Mouse (Mus musculus): Measurements from ENCODE around the gene Psmd13. TPM values are rescaled to one million over a fixed set of nuclear protein-coding genes. Genes with fewer than 3 reads are reported as not detected.

Gene Psmd13
- polyA plus RNA-seq, 1 experiment from 2014 or later, result 246 TPM

- WGBS, result 3% methylated on average over 6 of the region's 8 CpGs
- H3K27ac ChIP-seq (ENCODE audit: low read length), result peak overlapping the region; percentile 25; the same call in 1 of the 2 replicates
- H3K27me3 ChIP-seq (ENCODE audit: insufficient read depth, low read length), result no peaks in the 10 kb centered on the region; the same call in 1 of the 2 replicates
- H3K36me3 ChIP-seq (ENCODE audit: insufficient read depth, low read length), result no peaks in the 10 kb centered on the region
- peak; percentile 43 for ATAC-seq (ENCODE audit: low FRiP score, low TSS enrichment)
- H3K4me1 ChIP-seq (ENCODE audit: insufficient read depth, low read length), result peaks cover 26% of the 10 kb centered on the region; the same call in 1 of the 2 replicates
- H3K4me2 ChIP-seq (replicated peaks; ENCODE audit: low read depth, low read length), result peak overlapping the region; percentile 35
- peak overlapping the region; percentile 35; the same call in 1 of the 2 replicates for H3K9ac ChIP-seq (replicated peaks; ENCODE audit: low read length)
- no peaks in the 10 kb centered on the region for H3K9me3 ChIP-seq (ENCODE audit: low read length)
- no peak overlapping the region; the same call in 1 of the 2 replicates for H3K4me3 ChIP-seq (ENCODE audit: low read length)
Measured at GRCm38 (mm10) chr7:140939669-140940171, 58.0 kb downstream of the Psmd13 start.

DNA sequence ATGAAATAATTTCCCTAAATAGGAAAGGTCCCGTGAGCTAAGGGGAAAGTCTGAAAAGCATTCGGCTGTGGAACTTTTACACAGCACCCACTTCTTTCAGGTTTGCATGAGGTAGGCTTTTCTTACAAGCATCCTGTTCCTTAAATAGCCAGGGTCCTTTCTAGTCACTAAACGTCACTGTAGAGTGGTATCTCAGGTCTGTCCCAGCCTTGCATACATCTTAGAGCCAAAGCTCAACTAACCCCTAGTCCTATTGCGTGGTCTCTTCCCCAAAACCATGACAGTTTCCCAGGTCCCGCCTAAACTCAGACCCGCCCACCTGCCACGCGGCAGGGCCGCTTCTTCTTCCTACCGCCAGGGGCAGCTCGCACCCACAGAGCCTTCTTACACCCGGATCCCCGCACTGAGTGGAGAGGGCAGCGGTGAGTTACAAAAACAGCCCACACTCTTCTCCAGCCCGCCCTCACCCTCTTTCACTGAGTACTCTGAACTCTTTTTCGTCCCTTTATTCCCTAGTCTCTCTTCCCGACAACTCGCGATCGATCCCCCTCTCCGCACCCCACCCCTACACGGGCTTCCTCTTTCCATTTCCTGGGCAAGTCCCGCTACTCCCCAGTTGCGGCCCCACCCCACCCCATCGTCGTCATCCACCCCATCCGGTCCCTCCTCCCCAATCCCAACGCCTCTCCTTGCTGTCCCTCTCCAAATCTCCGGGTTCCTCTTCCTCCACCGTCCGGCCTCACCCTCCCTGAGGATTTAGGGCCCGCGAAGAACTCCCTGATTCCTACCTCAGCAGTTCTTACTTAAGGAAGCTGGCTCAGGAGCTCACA, 59.7 kb downstream of the Psmd13 start, which contains the start of gene Pgghg:
Gene Pgghg (plus strand): TSS at position 170 of the 830 bp plus-strand sequence.
- Histone ChIP-seq H3K9me3 (ENCODE audit: low read length) (no peaks in the 10 kb centered on the region), H3K4me3 (ENCODE audit: low read length) (peak within 1 kb of the TSS; percentile 61), H3K36me3 (ENCODE audit: insufficient read depth, low read length) (peaks cover 4% of the 10 kb centered on the region; the same call in 1 of the 2 replicates), H3K4me2 (replicated peaks; ENCODE audit: low read depth, low read length) (peak within 1 kb of the TSS; percentile 75), H3K9ac (replicated peaks; ENCODE audit: low read length) (peak within 1 kb of the TSS; percentile 80), H3K27ac (ENCODE audit: low read length) (peak within 1 kb of the TSS; percentile 83), H3K27me3 (ENCODE audit: insufficient read depth, low read length) (no peaks in the 10 kb centered on the region; the same call in 1 of the 2 replicates), H3K4me1 (ENCODE audit: insufficient read depth, low read length) (peaks cover 26% of the 10 kb centered on the region; the same call in 1 of the 2 replicates)
- ATAC-seq (ENCODE audit: low FRiP score, low TSS enrichment), result peak; percentile 87
- 2% methylated on average over 33 of the region's 33 CpGs for WGBS

DNA sequence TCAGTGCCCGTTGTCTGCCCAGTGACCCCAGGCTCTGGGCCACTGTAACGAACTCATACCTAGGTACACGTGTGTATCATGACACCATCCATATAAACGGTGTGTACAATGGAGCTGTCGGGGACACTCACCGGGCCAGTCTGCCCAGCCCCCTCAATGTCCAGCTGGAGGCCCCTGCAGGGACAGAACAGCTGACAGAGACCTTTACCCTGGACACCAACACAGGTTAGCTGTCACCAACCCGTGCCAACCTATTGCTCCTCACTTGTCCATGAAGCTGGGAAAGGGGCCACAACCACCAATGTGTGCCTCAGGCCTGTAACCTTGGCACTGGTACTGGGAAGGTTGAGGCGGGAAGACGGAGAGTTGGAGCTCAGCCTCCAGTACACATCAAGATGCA, 60.6 kb downstream of the Psmd13 start:
- Histone ChIP-seq H3K4me2 (replicated peaks; ENCODE audit: low read depth, low read length) (peak overlapping the region; percentile 75), H3K9me3 (ENCODE audit: low read length) (no peaks in the 10 kb centered on the region), H3K9ac (replicated peaks; ENCODE audit: low read length) (peak overlapping the region; percentile 80), H3K36me3 (ENCODE audit: insufficient read depth, low read length) (peaks cover 10% of the 10 kb centered on the region; the same call in 1 of the 2 replicates), H3K27me3 (ENCODE audit: insufficient read depth, low read length) (no peaks in the 10 kb centered on the region), H3K27ac (ENCODE audit: low read length) (peak overlapping the region; percentile 83), H3K4me3 (ENCODE audit: low read length) (peak overlapping the region; percentile 61), H3K4me1 (ENCODE audit: insufficient read depth, low read length) (peaks cover 26% of the 10 kb centered on the region; the same call in 1 of the 2 replicates)
- ATAC-seq (ENCODE audit: low FRiP score, low TSS enrichment), result 0 out of 2 replicates have a peak, but pooled peaks have one; percentile 7
- 48% methylated on average over 9 of the region's 9 CpGs for WGBS

DNA sequence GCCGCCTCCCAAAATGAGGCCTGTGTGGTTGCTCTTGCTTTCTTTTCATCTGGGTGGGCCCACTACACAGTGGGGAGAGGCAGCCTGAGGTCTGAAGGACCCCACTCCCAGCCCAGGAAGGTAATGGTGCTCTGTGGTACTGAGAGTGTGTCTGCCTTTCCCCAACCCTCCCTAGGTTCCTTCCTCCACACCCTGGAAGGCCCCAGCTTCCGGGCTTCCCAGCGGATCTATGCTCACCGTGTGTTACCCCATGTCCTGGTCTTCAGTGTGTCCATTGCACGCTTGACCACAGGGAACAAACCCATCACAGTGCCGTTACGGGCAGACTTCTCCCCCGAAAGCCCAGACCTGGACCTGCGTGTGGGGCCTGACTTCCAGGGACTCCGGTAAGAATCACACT, 61.0 kb downstream of the Psmd13 start:
- WGBS, result 89% methylated on average over 10 of the region's 10 CpGs
- Histone ChIP-seq H3K4me3 (ENCODE audit: low read length) (no peak overlapping the region), H3K27ac (ENCODE audit: low read length) (no peak overlapping the region), H3K27me3 (ENCODE audit: insufficient read depth, low read length) (no peaks in the 10 kb centered on the region), H3K9me3 (ENCODE audit: low read length) (no peaks in the 10 kb centered on the region), H3K4me1 (ENCODE audit: insufficient read depth, low read length) (peaks cover 26% of the 10 kb centered on the region; the same call in 1 of the 2 replicates), H3K36me3 (ENCODE audit: insufficient read depth, low read length) (peaks cover 14% of the 10 kb centered on the region), H3K9ac (replicated peaks; ENCODE audit: low read length) (no peak overlapping the region), H3K4me2 (replicated peaks; ENCODE audit: low read depth, low read length) (no peak overlapping the region)
- ATAC-seq (ENCODE audit: low FRiP score, low TSS enrichment), result no peak

DNA sequence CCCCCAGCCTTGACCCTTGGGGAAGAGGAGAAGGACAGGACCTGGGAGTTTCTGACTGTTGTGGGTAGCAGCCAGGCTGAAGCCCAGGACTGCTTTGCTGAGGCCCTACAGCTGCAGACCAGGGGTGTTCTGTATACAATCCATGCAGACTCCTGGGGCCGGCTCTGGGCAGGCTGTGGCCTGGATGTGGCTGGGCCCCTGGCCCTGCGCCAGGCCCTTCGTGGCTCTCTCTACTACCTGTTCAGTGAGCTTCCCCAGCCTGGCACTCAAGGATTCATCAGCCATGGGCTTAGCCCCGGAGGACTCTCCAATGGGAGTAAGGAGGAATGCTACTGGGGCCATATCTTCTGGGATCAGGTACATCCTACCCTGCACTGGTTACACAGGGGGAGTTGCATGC, 61.6 kb downstream of the Psmd13 start:
- H3K9ac ChIP-seq (replicated peaks; ENCODE audit: low read length), result no peak overlapping the region
- H3K4me2 ChIP-seq (replicated peaks; ENCODE audit: low read depth, low read length), result no peak overlapping the region
- H3K27ac ChIP-seq (ENCODE audit: low read length), result no peak overlapping the region
- 81% methylated on average over 4 of the region's 4 CpGs for WGBS
- H3K4me1 ChIP-seq (ENCODE audit: insufficient read depth, low read length), result peaks cover 26% of the 10 kb centered on the region; the same call in 1 of the 2 replicates
- no peak for ATAC-seq (ENCODE audit: low FRiP score, low TSS enrichment)
- no peak overlapping the region for H3K4me3 ChIP-seq (ENCODE audit: low read length)
- no peaks in the 10 kb centered on the region for H3K27me3 ChIP-seq (ENCODE audit: insufficient read depth, low read length)
- no peaks in the 10 kb centered on the region for H3K9me3 ChIP-seq (ENCODE audit: low read length)
- peaks cover 18% of the 10 kb centered on the region for H3K36me3 ChIP-seq (ENCODE audit: insufficient read depth, low read length)

DNA sequence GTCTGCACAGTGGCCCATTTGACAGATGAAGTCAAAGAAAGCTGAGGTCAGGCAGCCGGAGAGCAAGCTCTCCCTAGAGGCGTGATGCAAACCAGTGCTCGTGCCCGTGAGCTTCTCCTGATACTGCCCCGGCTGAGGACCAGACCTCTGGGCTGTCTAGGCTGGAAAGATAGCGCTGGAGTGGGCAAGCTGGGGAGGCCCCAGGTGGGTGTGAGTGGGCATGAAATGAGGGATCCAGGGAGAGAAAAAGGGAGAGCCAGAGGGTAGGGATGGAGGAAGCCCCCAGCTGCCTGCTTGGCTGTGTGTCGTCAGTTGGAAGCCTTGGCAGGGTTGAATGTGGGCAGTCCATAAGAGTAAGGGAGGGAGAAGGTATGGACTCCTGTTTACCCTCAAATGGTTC, 62.5 kb downstream of the Psmd13 start:
- H3K9ac ChIP-seq (replicated peaks; ENCODE audit: low read length), result no peak overlapping the region
- WGBS, result 92% methylated on average over 7 of the region's 7 CpGs
- ATAC-seq (ENCODE audit: low FRiP score, low TSS enrichment), result no peak
- peaks cover 27% of the 10 kb centered on the region for H3K36me3 ChIP-seq (ENCODE audit: insufficient read depth, low read length)
- H3K4me1 ChIP-seq (ENCODE audit: insufficient read depth, low read length), result peaks cover 24% of the 10 kb centered on the region; the same call in 1 of the 2 replicates
- H3K4me2 ChIP-seq (replicated peaks; ENCODE audit: low read depth, low read length), result no peak overlapping the region
- H3K4me3 ChIP-seq (ENCODE audit: low read length), result no peak overlapping the region
- no peak overlapping the region for H3K27ac ChIP-seq (ENCODE audit: low read length)
- H3K27me3 ChIP-seq (ENCODE audit: insufficient read depth, low read length), result no peaks in the 10 kb centered on the region
- no peaks in the 10 kb centered on the region for H3K9me3 ChIP-seq (ENCODE audit: low read length)

DNA sequence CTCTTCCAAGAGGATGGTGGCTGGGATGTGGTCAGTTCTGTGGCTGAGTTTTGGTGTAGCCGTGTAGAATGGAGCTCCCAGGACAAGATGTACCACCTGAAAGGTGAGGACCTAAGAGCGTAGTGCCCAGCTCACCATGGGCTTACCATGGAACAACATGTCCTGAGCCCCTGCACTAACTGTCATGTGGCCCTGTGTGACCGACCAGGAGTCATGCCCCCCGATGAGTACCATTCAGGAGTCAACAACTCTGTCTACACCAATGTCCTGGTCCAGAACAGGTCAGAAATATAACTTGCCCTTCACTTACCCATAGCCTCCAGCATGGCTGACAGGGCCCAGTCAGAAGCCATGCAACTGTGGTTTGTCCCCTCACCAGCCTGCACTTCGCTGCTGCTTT, 63.5 kb downstream of the Psmd13 start:
- H3K36me3 ChIP-seq (ENCODE audit: insufficient read depth, low read length), result peaks cover 34% of the 10 kb centered on the region
- WGBS, result 92% methylated on average over 5 of the region's 5 CpGs

DNA sequence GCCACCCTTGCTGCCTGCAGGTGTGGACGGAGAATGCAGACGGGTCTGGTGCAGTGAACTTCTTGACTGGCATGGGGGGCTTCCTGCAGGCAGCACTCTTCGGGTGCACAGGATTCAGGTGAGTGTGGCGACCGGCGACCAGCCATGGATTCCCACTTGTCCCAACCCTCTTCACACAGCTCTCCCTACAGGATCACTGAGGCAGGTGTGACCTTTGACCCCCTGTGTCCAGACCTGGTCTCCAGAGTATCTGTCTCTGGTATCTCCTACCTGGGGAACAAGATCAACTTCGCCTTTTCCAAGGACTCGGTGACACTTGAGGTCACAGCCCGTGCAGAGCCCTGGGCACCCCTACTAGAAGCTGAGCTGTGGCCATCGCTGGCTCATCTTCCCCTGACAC, 64.5 kb downstream of the Psmd13 start:
- Histone ChIP-seq H3K9ac (replicated peaks; ENCODE audit: low read length) (no peak overlapping the region), H3K27ac (ENCODE audit: low read length) (no peak overlapping the region), H3K27me3 (ENCODE audit: insufficient read depth, low read length) (no peaks in the 10 kb centered on the region), H3K4me1 (ENCODE audit: insufficient read depth, low read length) (peaks cover 27% of the 10 kb centered on the region), H3K4me2 (replicated peaks; ENCODE audit: low read depth, low read length) (no peak overlapping the region), H3K9me3 (ENCODE audit: low read length) (no peaks in the 10 kb centered on the region), H3K4me3 (ENCODE audit: low read length) (no peak overlapping the region), H3K36me3 (ENCODE audit: insufficient read depth, low read length) (peaks cover 34% of the 10 kb centered on the region)
- WGBS, result 92% methylated on average over 10 of the region's 10 CpGs
- no peak for ATAC-seq (ENCODE audit: low FRiP score, low TSS enrichment)

More for the DNA sequence above, 63.5 kb downstream of the Psmd13 start:
- peaks cover 21% of the 10 kb centered on the region for H3K4me1 ChIP-seq (ENCODE audit: insufficient read depth, low read length)
- no peak for ATAC-seq (ENCODE audit: low FRiP score, low TSS enrichment)
- H3K27ac ChIP-seq (ENCODE audit: low read length), result no peak overlapping the region
- no peak overlapping the region for H3K4me2 ChIP-seq (replicated peaks; ENCODE audit: low read depth, low read length)
- no peak overlapping the region for H3K9ac ChIP-seq (replicated peaks; ENCODE audit: low read length)
- no peaks in the 10 kb centered on the region for H3K27me3 ChIP-seq (ENCODE audit: insufficient read depth, low read length)
- H3K4me3 ChIP-seq (ENCODE audit: low read length), result no peak overlapping the region
- H3K9me3 ChIP-seq (ENCODE audit: low read length), result no peaks in the 10 kb centered on the region

- Histone ChIP-seq H3K9me3 (ENCODE audit: low read length) (no peaks in the 10 kb centered on the region), H3K4me3 (ENCODE audit: low read length) (no peak overlapping the region), H3K9ac (replicated peaks; ENCODE audit: low read length) (no peak overlapping the region), H3K4me2 (replicated peaks; ENCODE audit: low read depth, low read length) (no peak overlapping the region), H3K36me3 (ENCODE audit: insufficient read depth, low read length) (peaks cover 34% of the 10 kb centered on the region), H3K27me3 (ENCODE audit: insufficient read depth, low read length) (no peaks in the 10 kb centered on the region), H3K27ac (ENCODE audit: low read length) (0 out of 2 replicates have a peak overlapping the region, but pooled peaks have one; percentile 17), H3K4me1 (ENCODE audit: insufficient read depth, low read length) (peaks cover 33% of the 10 kb centered on the region)
- 59% methylated on average over 7 of the region's 7 CpGs for WGBS
- ATAC-seq (ENCODE audit: low FRiP score, low TSS enrichment), result no peak
Measured at GRCm38 (mm10) chr7:140946980-140947379, 65.2 kb downstream of the Psmd13 start.
